Mouse (Mus musculus): ENCODE data around the gene Pakap.

The Pakap gene

DNA sequence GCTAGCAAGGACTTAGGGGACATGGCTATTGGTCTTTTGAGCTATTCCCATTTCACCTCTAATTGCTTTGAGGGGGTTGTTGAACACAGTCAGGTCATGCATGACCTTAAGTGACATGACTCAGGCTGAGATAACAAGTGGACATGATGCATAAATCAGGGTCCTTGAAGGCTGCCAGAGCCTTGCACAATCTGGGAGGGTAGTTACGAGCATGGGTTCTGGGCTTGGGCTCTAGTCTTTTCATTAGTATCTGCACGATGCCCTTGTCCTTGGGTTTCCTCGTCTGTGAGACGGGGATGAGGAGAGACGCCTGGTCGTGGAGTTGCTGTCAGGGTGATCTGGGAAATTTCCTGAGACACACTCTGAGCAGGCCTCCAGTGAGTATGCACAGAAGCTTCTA lies 6.7 kb downstream of the Pakap start:
- DNase-seq = no peak

DNA sequence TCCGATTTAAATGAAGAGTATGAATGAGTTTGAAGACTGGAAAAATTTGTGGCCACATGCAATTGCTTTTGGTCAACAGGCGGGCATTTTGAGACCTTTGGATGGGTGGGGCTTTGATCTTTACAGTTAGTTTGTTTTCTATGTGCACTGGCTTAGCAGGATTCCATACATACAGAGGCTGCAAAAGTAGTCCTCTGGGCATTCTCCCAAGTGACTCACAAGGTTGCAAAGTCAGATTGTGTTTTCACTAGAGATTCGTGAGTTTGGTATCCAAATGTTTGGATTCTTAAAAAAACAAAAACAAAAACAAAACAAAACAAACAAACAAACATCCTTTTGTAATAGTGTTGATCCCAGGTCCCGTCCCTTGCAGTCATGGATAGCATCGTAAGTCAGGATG lies 7.7 kb downstream of the Pakap start:
- no peak for DNase-seq

DNA sequence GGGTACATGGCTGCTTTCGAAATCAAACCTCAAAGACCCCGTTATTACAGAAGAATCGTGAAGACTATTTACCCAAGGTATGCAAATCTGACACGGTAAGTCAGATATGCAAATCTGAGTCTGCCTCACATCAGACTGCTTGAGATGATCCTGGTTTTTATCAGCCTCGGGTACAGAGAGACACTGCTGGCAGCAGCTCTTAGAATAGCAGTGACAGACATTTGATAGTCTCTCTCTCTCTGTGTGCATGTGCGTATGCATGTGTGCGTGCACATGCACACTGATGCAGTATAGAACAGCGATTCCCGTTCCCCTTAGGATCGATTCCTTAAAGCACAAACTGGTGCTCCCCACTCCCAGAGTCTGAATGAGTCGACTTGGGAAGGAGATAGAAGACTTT lies 8.1 kb downstream of the Pakap start:
- DNase-seq = no peak

DNA sequence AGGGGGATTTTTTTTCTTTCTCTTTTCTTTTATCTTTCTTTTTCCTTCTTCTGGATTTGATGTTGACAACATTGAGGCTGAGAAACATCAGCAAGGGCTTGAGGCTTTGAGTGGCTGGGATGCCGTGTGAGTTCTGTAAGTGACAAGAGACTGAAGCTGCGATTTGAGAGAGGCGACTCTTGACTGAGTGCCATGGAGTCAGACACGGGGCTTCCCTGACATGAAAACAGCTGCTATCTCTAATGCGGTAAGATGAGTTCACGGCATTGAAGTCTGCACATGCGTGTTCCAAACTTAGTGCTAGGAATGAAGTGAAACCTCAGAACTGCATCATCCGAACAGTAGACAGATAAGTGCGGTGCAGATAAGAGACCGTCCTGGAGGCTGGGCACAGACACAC lies 11.7 kb downstream of the Pakap start:
- DNase-seq = no peak

DNA sequence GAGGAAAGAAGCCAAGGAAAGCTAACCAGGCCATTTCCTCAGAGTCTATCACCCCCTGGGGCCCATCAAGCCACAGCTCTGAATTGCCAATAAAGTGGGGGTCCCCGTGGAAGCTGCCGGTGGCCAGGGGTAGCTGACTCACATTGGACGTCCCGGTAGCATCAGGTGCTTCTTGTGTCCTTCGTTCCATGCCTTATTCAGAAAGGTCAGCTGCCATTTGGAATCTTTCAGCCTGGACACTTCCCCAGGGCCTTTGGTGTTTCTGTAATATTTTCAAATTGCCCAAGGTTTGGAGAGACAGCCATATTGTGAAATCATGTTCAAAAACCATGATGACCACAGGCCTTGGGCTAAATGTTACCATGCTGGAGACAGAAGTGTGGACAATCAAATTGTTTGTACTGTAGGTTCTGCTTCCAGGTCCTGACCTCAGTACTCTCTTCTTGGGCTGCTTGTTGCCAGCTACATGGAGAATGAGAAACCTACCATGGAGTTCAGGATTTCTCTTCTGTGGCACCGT lies 17.4 kb downstream of the Pakap start:
- DNase-seq = no peak

DNA sequence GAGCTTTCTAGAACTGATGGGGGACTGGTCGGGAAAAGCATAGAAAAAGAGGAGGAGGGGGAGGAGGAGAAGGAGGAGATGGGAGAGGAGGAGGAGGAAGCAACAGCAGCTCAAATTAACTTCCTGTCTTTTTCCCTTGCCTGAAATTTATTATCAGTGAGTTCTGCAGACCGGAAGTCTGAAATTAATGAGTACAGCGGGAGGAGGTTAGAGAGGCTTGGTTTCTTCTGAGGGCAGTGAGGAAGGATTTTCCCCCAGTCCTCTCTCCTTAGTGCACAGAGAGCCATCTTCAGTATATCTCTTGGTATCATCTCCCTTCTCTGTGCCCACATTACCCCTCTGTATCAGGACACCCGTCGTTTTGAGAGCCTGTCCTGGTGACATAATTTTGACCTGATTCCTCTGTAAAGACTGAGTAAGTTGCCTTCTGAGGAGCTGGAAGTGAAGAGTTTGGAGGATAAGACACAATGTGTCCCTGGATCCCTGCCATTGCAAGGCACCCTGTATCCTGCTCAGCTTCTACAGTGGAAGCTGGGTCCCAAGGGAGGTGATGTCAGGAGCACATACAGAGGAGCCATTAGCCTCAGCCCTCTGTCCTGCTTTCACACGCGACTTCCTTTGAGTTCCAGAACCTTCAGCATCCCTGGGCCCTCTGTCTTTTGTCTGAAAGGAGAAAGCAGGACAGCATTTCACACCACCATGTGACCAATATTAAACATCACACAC lies 19.1 kb downstream of the Pakap start:
- DNase-seq = no peak

DNA sequence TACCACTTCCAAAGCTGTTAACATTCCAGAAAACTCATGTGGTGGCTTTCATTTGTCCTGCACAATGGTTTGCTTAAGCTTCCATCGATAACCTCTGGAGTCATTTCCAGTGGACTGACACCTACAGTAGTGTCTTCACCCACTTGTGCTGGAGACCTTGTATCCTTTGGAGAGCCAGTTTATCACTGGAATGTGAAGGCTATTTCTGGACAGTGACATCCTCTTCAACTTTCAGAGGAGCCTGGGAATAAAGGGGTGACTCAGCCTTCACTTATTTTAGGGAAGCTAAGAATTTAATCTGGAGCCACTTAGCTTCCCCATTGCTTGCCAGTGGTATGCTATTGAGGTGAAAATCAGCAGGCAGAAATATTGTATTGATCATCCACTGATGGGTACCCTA lies 20.4 kb downstream of the Pakap start:
- no peak for DNase-seq

DNA sequence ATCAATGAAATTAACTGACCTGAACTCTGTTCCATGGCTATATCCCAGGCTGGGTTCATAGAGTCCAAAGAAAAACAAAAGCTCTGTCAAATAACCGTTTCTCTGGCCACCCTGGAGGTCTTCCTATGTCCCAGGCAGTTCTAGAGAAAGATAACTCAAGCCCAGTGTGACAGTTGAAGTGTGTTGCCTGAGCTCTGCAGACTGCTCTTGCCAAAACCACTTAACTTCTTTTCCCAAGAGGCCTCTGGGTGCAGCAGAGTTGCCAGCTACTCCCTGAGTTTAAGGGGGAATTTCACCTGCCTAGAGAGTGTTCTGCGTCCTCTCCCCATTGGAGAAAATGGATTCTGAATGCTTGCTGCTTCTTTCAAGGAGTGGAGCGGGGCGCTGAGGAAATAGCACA lies 24.8 kb downstream of the Pakap start:
- no peak for DNase-seq

DNA sequence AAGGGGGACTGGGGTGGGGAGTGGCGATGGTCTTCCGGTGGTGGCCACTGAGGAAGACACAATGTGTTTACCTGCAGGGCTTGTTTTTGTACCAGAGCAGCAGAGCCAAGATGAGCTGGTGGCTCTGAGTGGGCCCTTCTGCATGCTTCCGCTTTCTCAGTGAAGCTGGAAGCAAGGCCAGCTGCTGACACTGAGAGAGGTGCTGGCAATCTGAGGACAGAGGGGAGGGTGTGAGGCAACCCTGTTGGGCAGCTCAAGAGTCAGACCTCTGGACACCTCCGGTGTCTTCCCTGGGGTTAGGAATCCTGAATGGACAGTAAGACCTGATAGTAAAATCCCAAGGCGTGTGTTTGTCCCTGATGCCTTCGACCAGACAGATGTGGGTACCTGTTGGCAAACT lies 32.0 kb downstream of the Pakap start:
- no peak for DNase-seq

DNA sequence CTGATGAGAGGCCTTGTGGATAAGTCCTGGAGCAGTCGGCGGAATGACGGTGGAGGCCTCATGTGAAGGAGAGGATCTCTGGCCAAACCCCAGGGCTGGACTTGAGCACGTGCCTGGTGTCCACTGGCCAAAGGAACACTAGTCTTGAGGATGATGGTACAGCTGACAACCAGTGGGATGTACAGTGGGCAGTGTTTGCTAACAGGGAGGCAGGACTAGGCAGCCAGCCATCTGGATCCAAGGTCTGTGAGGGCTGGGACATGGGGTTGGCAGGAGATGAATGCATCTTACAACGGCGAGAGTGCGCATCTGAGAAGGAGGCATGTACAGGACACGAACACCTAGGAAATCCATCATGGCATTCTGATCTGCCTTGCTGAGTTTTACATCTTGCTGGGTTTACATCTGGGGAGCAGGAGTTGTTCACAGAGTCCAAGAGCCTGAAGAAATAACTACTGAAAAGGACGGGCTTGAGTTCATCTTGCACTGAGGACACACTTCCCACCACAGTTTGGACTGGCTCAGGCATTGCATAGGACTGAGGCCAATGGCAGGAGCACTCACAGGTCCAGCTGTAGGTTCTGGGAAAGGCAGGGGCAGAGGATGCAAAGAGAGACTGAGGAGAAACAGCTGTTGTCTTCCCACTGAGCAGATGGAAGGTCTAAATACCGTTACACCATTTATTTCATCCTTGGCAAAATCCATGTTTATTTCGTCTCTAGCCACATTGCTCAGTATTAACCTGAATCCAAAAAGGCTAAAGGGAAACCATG lies 32.9 kb downstream of the Pakap start:
- no peak for DNase-seq

DNA sequence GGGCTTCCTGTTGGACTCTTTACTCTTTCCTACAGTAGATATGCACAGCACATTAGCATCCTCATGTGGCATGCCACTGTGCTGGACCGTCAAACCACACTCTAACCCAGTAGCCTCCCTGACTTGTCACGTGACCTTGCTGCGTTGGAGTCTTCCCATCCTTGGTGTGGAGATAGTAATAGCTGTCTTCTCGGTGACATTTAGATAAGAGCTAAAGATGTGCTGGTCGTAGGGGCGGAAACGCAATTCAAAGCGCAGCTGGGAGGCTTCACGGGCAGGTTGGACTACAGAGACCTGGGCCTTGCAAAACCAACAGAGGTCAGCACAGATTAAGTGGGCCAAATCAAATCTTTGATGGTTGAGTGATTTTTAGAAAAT lies 33.5 kb downstream of the Pakap start:
- no peak for DNase-seq

DNA sequence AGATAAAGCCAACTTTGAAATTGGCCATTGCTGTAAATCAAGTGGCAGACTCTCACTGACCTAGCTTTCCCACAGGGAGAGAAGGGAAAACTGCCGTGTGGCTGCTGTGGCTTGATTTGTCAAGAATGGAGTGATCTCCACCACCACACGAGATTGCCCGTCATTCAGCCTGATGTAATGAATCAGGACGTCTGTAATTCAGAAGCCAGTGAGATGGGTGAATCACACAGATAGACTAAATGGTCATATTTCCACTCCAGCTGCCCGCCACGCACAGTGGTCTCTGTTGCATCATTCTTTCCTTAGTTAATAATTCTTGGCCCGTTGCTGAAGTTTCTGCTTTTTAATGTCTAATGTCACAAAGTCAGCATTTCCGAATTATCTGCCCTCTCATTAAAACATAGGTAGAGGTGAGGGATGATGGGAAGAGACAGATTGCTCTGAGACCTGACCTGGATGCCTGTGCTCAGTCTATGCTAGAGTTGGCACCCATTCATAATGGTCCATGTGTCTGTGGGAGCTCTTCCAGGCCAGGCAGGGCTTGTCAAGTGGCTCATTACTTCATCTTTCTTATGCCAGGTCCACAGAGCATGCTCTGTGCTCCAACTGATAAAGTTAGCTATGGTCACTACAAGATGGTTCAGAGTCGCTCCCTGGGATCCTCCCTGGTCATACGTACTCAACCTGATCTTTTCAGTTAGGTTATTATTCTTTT lies 34.1 kb downstream of the Pakap start:
- no peak for DNase-seq

DNA sequence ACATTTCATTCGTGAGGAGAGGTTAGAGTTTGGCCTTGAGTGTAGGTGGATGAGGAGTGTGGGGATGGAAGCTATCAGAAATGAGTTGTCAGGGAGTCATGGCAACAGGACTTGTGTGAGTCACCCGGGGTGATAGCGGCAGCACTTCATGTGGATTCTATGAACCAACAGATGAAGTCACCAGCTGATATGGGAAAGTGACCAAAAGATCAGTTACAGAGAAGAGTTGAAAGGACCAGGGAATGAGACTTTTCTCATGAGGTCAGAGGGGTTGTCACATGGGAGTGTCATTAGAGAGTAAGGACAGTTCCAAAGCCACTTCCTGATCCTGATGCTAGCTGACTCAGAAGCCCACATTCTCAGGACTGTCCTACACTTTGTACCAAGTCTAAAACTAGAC lies 38.3 kb downstream of the Pakap start:
- no peak for DNase-seq

DNA sequence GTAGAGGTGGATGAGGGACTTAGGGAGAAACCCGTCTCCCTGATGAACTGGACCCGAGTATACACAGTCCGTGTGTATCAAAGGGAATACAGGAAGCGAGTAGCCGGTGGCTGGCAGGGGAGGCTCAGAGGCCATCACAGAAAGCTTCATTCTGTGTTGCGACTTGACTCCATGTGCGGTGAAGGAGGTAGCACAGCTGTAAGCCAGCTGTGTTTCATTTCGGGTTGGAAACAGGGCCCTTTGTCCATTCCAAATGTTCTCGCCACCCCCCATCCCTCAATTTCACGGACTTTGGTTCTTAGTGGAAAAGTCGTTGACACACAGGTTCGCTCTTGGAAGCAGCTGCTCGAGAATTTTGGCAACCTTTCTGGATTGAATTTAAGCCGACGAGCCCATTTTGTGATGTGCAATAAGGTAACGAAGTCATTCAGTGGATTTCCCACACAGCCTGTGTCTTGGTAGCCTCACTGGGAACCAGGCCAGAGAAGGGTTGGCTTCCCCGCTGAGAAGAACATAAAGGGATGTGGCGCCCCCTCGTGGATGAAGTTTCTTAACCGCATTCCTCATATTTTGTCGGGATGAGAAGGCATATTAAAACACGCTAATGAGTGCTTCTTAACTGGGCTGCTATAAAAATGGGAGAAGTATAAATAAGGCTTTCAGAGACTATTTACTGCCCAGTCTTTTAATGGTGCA lies 39.4 kb downstream of the Pakap start:
- DNase-seq = peak; percentile 55

DNA sequence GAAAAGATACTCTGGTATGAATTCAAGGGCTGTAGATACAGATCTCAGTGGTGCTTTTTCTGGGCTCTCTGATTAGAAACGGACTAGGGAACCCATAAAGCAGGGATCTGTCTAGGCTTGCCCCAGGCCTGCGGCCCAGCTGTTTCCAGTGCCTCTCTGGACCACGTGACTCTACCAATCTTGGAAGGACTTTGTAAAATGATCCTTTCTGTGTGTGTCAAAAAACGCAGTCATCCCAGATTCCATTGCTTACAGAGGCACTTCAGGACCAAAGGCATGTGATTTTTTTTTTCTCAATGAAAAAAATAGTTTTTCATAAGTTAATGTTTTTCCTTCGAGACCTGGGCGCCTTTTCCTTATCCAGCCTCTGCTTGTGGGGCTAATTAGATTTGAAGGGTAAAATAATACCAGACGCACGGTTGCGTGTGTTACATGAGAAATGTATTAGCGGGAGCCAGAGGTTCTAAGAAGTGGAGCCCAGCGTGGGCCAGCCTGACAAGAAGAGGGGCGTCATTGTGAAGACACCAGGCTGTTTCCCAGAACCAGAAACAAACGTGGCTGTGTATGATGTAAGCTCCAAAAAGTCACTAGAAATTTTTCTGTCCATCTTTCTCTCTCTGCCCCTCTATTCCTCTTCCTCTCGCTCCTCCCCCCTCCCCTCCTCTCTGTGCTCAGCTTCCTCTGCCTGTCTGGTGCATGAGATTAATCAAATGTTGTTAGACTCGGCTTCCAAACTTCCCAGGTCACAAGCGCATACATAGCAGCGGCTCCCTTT lies 43.5 kb downstream of the Pakap start:
- no peak for DNase-seq

DNA sequence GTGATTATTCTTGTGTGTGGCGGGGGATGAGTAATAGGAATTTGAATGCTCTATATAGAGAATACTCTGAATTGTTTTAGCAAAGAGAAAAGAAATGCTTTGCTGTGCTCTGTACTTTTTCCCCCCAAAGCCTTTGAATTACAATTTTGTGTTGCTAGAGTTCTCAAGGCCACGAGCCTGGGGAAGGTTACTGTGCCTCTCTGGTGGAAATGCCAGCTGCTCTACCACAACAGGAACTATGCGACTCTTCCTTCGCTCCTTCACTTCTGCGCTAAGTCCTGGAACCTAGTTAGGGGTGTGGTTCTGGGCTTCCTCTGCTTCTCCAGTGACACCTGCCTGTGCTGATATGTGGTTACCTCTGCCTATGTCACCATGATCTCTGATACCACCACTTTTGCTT lies 44.7 kb downstream of the Pakap start:
- no peak for DNase-seq

DNA sequence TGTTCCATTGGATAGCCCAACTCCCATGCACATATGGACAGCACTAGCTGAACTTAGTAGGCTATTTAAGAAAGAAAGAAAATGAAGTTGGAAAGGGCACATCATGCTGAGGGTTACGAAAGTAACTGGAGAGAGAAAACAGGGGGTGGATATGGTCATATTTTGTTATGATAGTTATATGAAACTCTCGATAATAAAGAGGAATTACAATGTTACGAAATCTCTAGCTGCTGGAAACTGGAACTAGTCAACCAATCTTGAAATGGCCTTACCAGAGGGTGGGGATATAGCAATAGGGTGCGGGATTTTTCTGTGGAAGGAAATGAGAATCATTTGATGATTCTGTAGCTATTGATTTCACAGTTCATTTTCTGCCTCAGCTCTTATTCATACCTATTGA lies 46.7 kb downstream of the Pakap start:
- no peak for DNase-seq

DNA sequence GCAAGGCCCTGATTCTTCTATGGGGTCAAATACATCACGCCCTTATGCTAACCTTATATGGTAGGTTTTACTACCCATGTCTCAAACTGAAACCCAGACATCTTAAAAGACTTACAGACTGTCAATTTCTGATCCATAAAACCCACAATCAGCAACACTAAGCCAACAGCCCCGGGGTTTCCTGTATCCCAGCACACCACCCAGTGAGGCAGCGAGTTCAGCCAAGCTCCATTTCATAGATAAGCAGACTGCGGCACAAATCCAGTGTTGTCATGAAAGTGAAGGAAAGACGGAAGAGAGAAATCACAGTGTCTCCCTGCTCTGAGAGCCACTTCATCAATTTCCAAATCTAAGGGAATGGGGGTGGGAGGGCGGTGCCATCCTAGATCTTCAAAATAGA lies 50.8 kb downstream of the Pakap start:
- no peak for DNase-seq

DNA sequence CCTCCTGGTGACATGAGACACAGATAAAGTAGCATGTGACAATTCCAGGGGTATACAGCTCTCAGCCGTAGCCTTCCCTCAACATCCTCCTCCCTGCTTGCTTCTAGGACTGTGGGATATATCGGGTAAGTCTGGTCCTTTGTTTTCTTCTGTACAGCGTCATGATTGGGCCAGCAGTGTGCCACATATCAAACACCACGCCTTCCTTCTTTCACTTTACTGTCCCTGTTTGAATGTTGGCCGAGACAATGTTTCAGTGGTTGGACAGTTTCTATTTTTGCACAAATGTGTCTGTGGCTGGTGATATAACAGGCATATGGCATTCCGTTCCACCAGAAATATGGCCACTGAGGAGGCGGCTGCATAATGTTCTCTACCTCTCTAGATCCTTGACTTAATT lies 54.8 kb downstream of the Pakap start:
- no peak for DNase-seq

DNA sequence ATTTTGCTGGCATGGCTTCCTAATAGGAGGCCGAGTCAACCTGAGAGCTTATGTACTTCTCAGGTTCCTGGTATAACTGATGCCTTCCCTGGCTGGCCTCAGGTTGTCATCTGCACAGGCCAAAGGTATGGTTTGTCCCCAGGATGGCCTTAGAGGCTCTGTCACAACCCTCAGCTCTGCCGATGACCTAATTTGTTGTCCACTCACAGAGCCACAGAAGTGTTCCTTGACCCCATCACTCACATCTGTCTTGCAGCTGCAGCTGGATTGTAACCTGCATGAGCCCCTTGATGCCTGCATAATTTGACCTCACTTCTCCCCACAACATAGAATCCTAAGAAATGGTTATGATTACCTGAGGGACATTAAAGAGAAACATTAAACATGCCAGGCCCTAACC lies 56.8 kb downstream of the Pakap start:
- DNase-seq = no peak

DNA sequence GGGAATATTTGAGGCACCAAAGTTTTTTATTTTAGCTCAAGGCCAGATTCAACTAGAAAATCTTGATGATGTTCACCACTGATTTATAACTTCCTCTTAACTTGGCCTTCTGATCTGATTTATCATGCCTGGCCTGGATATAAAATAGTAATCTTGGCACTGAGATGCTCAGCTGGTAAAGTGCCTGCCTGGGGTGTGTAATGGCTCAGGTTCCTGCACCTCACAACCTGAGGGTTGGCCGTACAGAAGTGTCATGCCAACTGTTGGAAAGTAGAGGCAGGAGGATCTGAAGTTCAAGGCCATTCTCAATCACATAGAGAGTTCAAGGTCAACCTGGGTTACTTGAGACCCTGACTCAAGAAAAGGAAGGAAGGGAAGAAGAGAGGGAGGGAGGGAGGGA lies 57.3 kb downstream of the Pakap start:
- no peak for DNase-seq

DNA sequence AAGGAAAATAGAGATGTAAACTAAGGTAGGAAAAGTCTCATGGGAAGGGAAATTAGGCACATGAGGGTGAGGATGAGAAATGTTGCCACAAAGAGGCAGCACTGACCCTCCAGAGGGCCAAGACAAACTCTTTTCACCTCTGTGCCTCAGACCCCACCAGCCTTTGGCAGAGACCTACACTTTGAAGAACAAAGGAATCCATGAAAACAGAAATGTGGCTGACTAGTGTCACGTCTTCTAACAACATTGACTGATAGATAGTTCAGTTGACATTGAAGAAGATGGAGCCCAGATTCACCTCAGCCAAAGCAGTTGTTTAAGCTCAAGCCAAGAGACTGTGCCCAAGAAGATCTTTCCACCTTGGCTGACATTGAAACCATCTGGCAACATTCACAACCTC lies 57.8 kb downstream of the Pakap start:
- no peak for DNase-seq

DNA sequence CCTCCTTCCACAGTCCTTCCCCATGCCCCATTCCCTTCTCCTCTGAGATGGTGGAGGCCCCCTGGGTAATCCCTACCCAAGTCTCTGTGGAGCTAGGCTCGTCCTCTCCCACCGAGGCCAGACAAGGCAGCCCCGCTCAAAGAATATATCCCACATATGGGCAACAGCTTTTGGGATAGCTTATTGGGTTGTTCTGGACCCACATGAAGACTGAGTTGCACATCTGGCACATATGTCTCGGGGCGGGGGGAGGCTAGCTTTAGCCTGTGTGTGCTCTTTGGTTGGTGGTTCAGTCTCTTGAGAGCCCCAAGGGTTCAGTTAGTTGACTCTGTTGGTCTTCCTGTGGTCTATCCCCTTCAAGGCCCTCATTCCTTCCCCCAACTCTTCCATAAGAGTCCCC lies 58.9 kb downstream of the Pakap start:
- no peak for DNase-seq

Data from thymus, postnatal 25 days (tissue).